Mouse (Mus musculus) limb, embryonic 11.5 days (tissue): Measurements from ENCODE around the gene Crb2. TPM values are rescaled to one million over a fixed set of nuclear protein-coding genes. Genes with fewer than 3 reads are reported as not detected.

ENCODE experiments used
- ATAC-seq: fragments of 200-750 bp; cut with Nextera tagmentation; 2 replicates; pipeline ENCODE4 v1.8.0; 2017; ENCODE audit warnings: low read depth; ENCODE audit not compliant: insufficient number of reproducible peaks, low FRiP score, low TSS enrichment
- DNase-seq: peaks from one replicate; pipeline ENCODE4 v3.0.0-alpha.2; 2015; ENCODE audit warnings: low spot score
- H3K27ac ChIP-seq: fragments of 300-500 bp; sonication (generic); replicated peaks from 2 replicates; pipeline ENCODE4 v1.5.1; 2014; ENCODE audit warnings: low read depth, mild to moderate bottlenecking, low read length
- H3K27me3 ChIP-seq: fragments of 300-500 bp; sonication (generic); 2 replicates; pipeline ENCODE4 v1.6.1; 2014; ENCODE audit warnings: mild to moderate bottlenecking, low read length, mixed read lengths; ENCODE audit not compliant: control insufficient read depth, insufficient read depth
- H3K36me3 ChIP-seq: fragments of 300-500 bp; sonication (generic); 2 replicates; pipeline ENCODE4 v1.6.1; 2014; ENCODE audit warnings: mild to moderate bottlenecking, low read length, moderate library complexity, mixed read lengths; ENCODE audit not compliant: control insufficient read depth, insufficient read depth
- H3K4me1 ChIP-seq: fragments of 300-500 bp; sonication (generic); 2 replicates; pipeline ENCODE4 v1.6.1; 2014; ENCODE audit warnings: low read length, mixed read lengths; ENCODE audit not compliant: control insufficient read depth, insufficient read depth
- H3K4me2 ChIP-seq: fragments of 300-500 bp; sonication (generic); 2 replicates; pipeline ENCODE4 v1.6.1; 2014; ENCODE audit warnings: low read depth, mild to moderate bottlenecking, moderate library complexity; ENCODE audit not compliant: severe bottlenecking
- H3K4me3 ChIP-seq: fragments of 300-500 bp; sonication (generic); 2 replicates; pipeline ENCODE4 v1.5.1; 2014; ENCODE audit warnings: low read depth, low read length
- H3K9ac ChIP-seq: fragments of 300-500 bp; sonication (generic); 2 replicates; pipeline ENCODE4 v1.6.1; 2014; ENCODE audit warnings: mild to moderate bottlenecking, low read length
- H3K9me3 ChIP-seq: fragments of 300-500 bp; sonication (generic); 2 replicates; pipeline ENCODE4 v1.6.1; 2016; ENCODE audit warnings: low read length; ENCODE audit not compliant: control insufficient read depth
- WGBS: fragments of 180-500 bp; shearing (Covaris S2); extraction: QIAGEN DNeasy Blood & Tissue Kit; methylation state at CpG from one replicate; pipeline ENCODE4 v1.1.7; 2014; 5-methylcytosine and 5-hydroxymethylcytosine counted together
- polyA plus RNA-seq: library from polyadenylated mRNA; unstranded; fragments of >200 nt; fragmentation: Nextera tagmentation; extraction: Ambion mirVana; gene quantifications from 2 replicates; pipeline ENCODE4 v1.2.1, GENCODE M21; 2014

Crb2 gene
- polyA plus RNA-seq, 1 experiment from 2014 or later = 0.80 TPM

DNA sequence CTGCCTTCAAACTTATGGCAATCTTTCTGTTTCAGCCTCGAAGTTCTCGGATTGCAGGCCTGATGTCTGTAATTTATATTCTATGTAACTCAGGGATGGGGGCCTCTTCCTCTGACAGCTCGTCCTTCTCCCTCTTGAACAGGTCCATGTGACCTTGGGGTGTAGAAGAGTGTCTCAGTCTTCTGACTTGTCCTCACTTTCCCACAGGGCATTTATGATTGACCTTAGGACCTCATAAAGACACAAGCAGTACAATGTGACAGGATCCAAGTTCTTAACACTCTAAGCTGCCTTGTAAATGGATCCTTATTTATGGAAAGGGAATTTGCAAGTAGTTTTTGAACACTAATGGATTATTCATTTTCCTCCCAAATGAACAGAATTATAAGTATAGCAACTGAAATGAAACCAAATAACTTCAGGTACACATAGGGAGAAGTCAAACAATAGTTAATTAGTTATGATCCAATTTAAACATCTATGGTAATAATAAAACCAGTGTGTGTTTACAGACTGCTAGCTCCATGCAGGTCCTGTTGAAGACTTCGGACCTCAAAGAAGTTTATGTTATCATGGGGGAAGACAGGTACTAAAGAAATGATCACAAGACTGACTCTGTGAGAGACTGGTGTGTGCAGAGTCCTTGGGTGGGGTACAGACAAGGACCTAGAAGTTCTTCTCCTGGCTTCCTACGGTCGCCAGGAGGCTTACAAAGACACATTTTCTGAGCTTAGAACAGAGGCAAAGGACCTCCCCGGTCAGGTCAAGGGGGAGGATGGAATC, 62.3 kb downstream of the Crb2 start:
- 73% methylated on average over 7 of the region's 7 CpGs for WGBS
- no peak for ATAC-seq
- Histone ChIP-seq H3K27ac (no peak overlapping the region), H3K4me3 (no peak overlapping the region), H3K4me1 (peaks cover 12% of the 10 kb centered on the region), H3K9me3 (no peaks in the 10 kb centered on the region), H3K4me2 (no peak overlapping the region), H3K36me3 (no peaks in the 10 kb centered on the region), H3K27me3 (no peaks in the 10 kb centered on the region), H3K9ac (no peak overlapping the region)
- DNase-seq = no peak

DNA sequence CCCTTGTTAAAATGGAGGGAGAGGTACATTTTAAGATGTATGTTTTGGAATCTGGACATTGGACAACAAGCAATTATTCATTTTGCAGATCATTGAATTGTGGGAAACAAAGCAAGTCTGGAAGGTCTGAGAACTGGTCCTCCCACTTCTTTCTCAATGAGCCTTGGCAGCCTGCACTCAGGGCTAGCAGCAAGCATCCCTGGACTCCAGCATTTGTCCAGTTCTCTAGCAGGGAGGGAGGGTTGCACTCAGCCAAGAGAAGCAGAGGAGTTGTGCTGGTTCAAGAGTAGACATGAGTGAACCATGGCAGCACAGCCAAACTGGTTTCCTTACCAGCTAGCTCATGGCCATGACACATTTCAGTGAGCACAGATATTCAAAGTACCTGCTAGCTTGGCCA, 63.9 kb downstream of the Crb2 start:
- no peak overlapping the region for H3K27ac ChIP-seq
- DNase-seq (no peak), ATAC-seq (no peak)
- H3K27me3 ChIP-seq = no peaks in the 10 kb centered on the region
- no peaks in the 10 kb centered on the region for H3K9me3 ChIP-seq
- no peak overlapping the region for H3K4me3 ChIP-seq
- H3K4me2 ChIP-seq = no peak overlapping the region
- no peak overlapping the region for H3K9ac ChIP-seq
- H3K4me1 ChIP-seq = peaks cover 12% of the 10 kb centered on the region
- H3K36me3 ChIP-seq = no peaks in the 10 kb centered on the region

DNA sequence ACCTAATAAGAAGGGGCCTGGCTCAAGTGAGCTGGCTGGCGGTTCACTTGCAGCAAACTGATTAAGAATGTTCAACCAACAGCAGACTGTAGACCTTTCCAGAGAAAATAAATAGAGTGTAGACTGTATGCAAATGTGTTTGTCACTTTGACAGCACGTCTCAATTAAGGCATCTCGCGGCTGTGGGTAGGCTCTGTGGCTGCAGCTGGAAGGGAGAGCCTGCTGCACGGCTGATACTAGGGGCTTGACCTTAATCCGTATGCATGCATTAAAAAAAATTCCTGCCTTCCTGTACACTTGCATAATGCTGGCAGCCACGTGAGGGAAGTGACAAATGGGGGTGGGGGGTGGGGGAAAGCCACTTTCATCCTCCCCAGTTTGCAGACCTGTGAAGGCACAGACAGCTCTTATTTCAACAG, 66.1 kb downstream of the Crb2 start:
- ATAC-seq = peak; percentile 54; the same call in 1 of the 2 replicates
- 4% methylated on average over 7 of the region's 7 CpGs for WGBS
- H3K36me3 ChIP-seq = no peaks in the 10 kb centered on the region
- H3K27ac ChIP-seq = peak overlapping the region; percentile 74
- peaks cover 12% of the 10 kb centered on the region for H3K4me1 ChIP-seq
- peak; percentile 63 for DNase-seq
- no peaks in the 10 kb centered on the region for H3K9me3 ChIP-seq
- H3K27me3 ChIP-seq = no peaks in the 10 kb centered on the region
- H3K4me3 ChIP-seq = no peak overlapping the region
- H3K9ac ChIP-seq = no peak overlapping the region
- no peak overlapping the region for H3K4me2 ChIP-seq

DNA sequence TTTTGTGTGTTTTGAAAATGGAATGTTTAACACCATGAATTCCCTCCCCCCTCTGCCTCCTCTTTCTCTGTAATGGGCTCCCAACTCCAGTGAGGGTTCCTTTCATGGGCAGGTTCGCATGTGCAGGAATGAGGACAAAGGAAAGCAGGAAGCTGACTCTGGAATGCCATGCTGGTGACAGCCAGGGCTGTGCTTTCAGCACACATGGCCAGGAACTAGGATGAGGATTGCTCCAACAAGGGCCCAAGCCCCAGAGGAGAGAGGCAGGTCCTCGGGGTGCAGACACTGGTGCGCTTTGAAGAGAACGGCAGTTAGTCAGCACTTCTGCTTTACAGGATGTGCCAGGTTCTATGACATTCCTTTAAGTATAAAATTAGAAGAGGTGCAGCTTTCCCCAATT, 66.7 kb downstream of the Crb2 start:
- WGBS = 18% methylated on average over 4 of the region's 4 CpGs
- H3K4me1 ChIP-seq = peaks cover 12% of the 10 kb centered on the region
- no peak overlapping the region for H3K9ac ChIP-seq
- no peaks in the 10 kb centered on the region for H3K36me3 ChIP-seq
- peak overlapping the region; percentile 74 for H3K27ac ChIP-seq
- H3K4me2 ChIP-seq = no peak overlapping the region
- H3K9me3 ChIP-seq = no peaks in the 10 kb centered on the region
- ATAC-seq (no peak), DNase-seq (peak; percentile 58)
- no peak overlapping the region for H3K4me3 ChIP-seq
- no peaks in the 10 kb centered on the region for H3K27me3 ChIP-seq

Other genes with a start within 250 kb of the Crb2 start
- gene Strbp, start 72.4 kb upstream of the Crb2 start, polyA plus RNA-seq = 60.2 and 63.2 TPM in 2 replicates